Mouse (Mus musculus): Measurements from ENCODE around the gene Gnao1.

Gene Gnao1

GRCm38 (mm10) chr8:93843858-93844502 is 34.2 kb downstream of the Gnao1 start:
- DNase-seq (ENCODE audit: low read depth, low spot score), result no peak

- no peak for DNase-seq (ENCODE audit: low read depth, low spot score)
Observed at GRCm38 (mm10) chr8:93845186-93845585, 35.4 kb downstream of the Gnao1 start.

GRCm38 (mm10) chr8:93852087-93852645 is 42.4 kb downstream of the Gnao1 start:
- DNase-seq (ENCODE audit: low read depth, low spot score), result no peak

GRCm38 (mm10) chr8:93852851-93853461 is 43.2 kb downstream of the Gnao1 start:
- DNase-seq (ENCODE audit: low read depth, low spot score), result no peak

- DNase-seq (ENCODE audit: low read depth, low spot score), result no peak
Observed at GRCm38 (mm10) chr8:93854676-93855075, 44.9 kb downstream of the Gnao1 start.

- DNase-seq (ENCODE audit: low read depth, low spot score), result no peak
Observed at GRCm38 (mm10) chr8:93855272-93855671, 45.5 kb downstream of the Gnao1 start.

- no peak for DNase-seq (ENCODE audit: low read depth, low spot score)
Observed at GRCm38 (mm10) chr8:93857144-93857543, 47.4 kb downstream of the Gnao1 start.

GRCm38 (mm10) chr8:93858286-93858685 is 48.5 kb downstream of the Gnao1 start:
- no peak for DNase-seq (ENCODE audit: low read depth, low spot score)

GRCm38 (mm10) chr8:93860020-93860419 is 50.3 kb downstream of the Gnao1 start:
- no peak for DNase-seq (ENCODE audit: low read depth, low spot score)

- no peak for DNase-seq (ENCODE audit: low read depth, low spot score)
Observed at GRCm38 (mm10) chr8:93864064-93864463, 54.3 kb downstream of the Gnao1 start.

- DNase-seq (ENCODE audit: low read depth, low spot score), result no peak
Observed at GRCm38 (mm10) chr8:93866271-93866670, 56.5 kb downstream of the Gnao1 start.

GRCm38 (mm10) chr8:93868486-93869221 is 58.9 kb downstream of the Gnao1 start:
- no peak for DNase-seq (ENCODE audit: low read depth, low spot score)

GRCm38 (mm10) chr8:93871275-93871674 is 61.5 kb downstream of the Gnao1 start:
- no peak for DNase-seq (ENCODE audit: low read depth, low spot score)

- no peak for DNase-seq (ENCODE audit: low read depth, low spot score)
Observed at GRCm38 (mm10) chr8:93878396-93878795, 68.6 kb downstream of the Gnao1 start.

GRCm38 (mm10) chr8:93879966-93880365 is 70.2 kb downstream of the Gnao1 start:
- no peak for DNase-seq (ENCODE audit: low read depth, low spot score)

- no peak for DNase-seq (ENCODE audit: low read depth, low spot score)
Observed at GRCm38 (mm10) chr8:93881381-93881780, 71.6 kb downstream of the Gnao1 start.

GRCm38 (mm10) chr8:93883241-93883640 is 73.5 kb downstream of the Gnao1 start:
- DNase-seq (ENCODE audit: low read depth, low spot score), result no peak

- DNase-seq (ENCODE audit: low read depth, low spot score), result no peak
Observed at GRCm38 (mm10) chr8:93883771-93884170, 74.0 kb downstream of the Gnao1 start.

- no peak for DNase-seq (ENCODE audit: low read depth, low spot score)
Observed at GRCm38 (mm10) chr8:93884316-93884715, 74.5 kb downstream of the Gnao1 start.

GRCm38 (mm10) chr8:93886181-93886580 is 76.4 kb downstream of the Gnao1 start:
- DNase-seq (ENCODE audit: low read depth, low spot score), result no peak

GRCm38 (mm10) chr8:93888150-93888676 is 78.4 kb downstream of the Gnao1 start:
- DNase-seq (ENCODE audit: low read depth, low spot score), result no peak
